Mouse (Mus musculus) MEL (cell line): Measurements from ENCODE around the gene Ercc6l2. TPM values are rescaled to one million over a fixed set of nuclear protein-coding genes. Genes with fewer than 3 reads are reported as not detected.

Experiments used
- DNase-seq: peaks from one replicate; pipeline ENCODE4 v3.0.0; 2011; ENCODE audit warnings: low read depth, low spot score
- H3K27ac ChIP-seq: 2 replicates; pipeline ENCODE4 v1.5.1; 2012; ENCODE audit warnings: low read depth, mild to moderate bottlenecking, control low read depth, low read length, moderate library complexity; ENCODE audit not compliant: control insufficient read depth
- H3K27me3 ChIP-seq, 2 experiments: fragments of 150-350 bp in 1 of 2; sonication (generic) in 1 of 2; 2 replicates each; pipeline ENCODE4 v1.6.1; 2012; ENCODE audit warnings: low read length in 2 of 2, mild to moderate bottlenecking in 2 of 2, improper control_type of control experiment in 1 of 2, moderate library complexity in 1 of 2; ENCODE audit not compliant: insufficient read depth in 2 of 2, control insufficient read depth in 1 of 2
- H3K36me3 ChIP-seq, 2 experiments: 2 replicates each; pipeline ENCODE4 v1.6.1; 2012 to 2014; ENCODE audit warnings: low read length in 2 of 2, improper control_type of control experiment in 1 of 2, inconsistent platforms in 1 of 2, mild to moderate bottlenecking in 1 of 2; ENCODE audit not compliant: insufficient read depth in 2 of 2, control insufficient read depth in 1 of 2
- H3K4me1 ChIP-seq, 2 experiments: fragments of 150-350 bp in 1 of 2; sonication (generic) in 1 of 2; 2 replicates each; pipeline ENCODE4 v1.6.1; 2012; ENCODE audit warnings: low read length in 2 of 2, improper control_type of control experiment in 1 of 2, mild to moderate bottlenecking in 1 of 2; ENCODE audit not compliant: insufficient read depth in 2 of 2, control insufficient read depth in 1 of 2
- H3K4me3 ChIP-seq, 2 experiments: fragments of 150-350 bp in 1 of 2; sonication (generic) in 1 of 2; 2 replicates each; pipeline ENCODE4 v1.5.1; 2012; ENCODE audit warnings: low read depth in 2 of 2, low read length in 2 of 2, mild to moderate bottlenecking in 2 of 2, moderate library complexity in 2 of 2, control low read depth in 1 of 2, improper control_type of control experiment in 1 of 2; ENCODE audit not compliant: control insufficient read depth in 1 of 2, insufficient read depth in 1 of 2
- H3K79me2 ChIP-seq: 2 replicates; pipeline ENCODE4 v1.6.1; 2012; ENCODE audit warnings: mild to moderate bottlenecking, low read length, moderate library complexity; ENCODE audit not compliant: control insufficient read depth, poor library complexity, insufficient read depth
- H3K9ac ChIP-seq: 2 replicates; pipeline ENCODE4 v1.6.1; 2012; ENCODE audit warnings: low read depth, mild to moderate bottlenecking, control low read depth, low read length, moderate library complexity; ENCODE audit not compliant: control insufficient read depth, poor library complexity, severe bottlenecking
- H3K9me3 ChIP-seq: fragments of 150-350 bp; sonication (generic); replicated peaks from 2 replicates; pipeline ENCODE4 v1.6.1; 2012; ENCODE audit warnings: mild to moderate bottlenecking, low read length, improper control_type of control experiment, moderate library complexity; ENCODE audit not compliant: insufficient read depth
- BHLHE40 ChIP-seq: IDR thresholded peaks from 2 replicates; pipeline ENCODE4 v1.6.1; 2012; ENCODE audit warnings: low read depth, mild to moderate bottlenecking, inconsistent platforms, low read length, improper control_type of control experiment, borderline replicate concordance
- CHD1 ChIP-seq: IDR thresholded peaks from 2 replicates; pipeline ENCODE4 v1.6.1; 2012; ENCODE audit warnings: low read depth, mild to moderate bottlenecking, inconsistent platforms, low read length, improper control_type of control experiment
- CTCF ChIP-seq, 3 experiments: IDR thresholded peaks in 2 of 3; conservative IDR thresholded peaks in 1 of 3; 2 replicates each; pipeline ENCODE4 v1.5.1; 2011 to 2012; ENCODE audit warnings: low read length in 3 of 3, low read depth in 2 of 3, mild to moderate bottlenecking in 2 of 3, improper control_type of control experiment in 1 of 3, inconsistent platforms in 1 of 3, mixed read lengths in 1 of 3, moderate library complexity in 1 of 3; ENCODE audit not compliant: control insufficient read depth in 1 of 3, insufficient read depth in 1 of 3, poor library complexity in 1 of 3, severe bottlenecking in 1 of 3
- EP300 ChIP-seq, 2 experiments: IDR thresholded peaks; 2 replicates each; pipeline ENCODE4 v1.6.1; 2011; ENCODE audit warnings: improper control_type of control experiment in 2 of 2, low read length in 2 of 2, low read depth in 1 of 2, mild to moderate bottlenecking in 1 of 2
- GABPA ChIP-seq: IDR thresholded peaks from 2 replicates; pipeline ENCODE4 v1.6.1; 2012; ENCODE audit warnings: low read depth, mild to moderate bottlenecking, inconsistent platforms, low read length, improper control_type of control experiment, moderate library complexity
- JUND ChIP-seq: IDR thresholded peaks from 2 replicates; pipeline ENCODE4 v1.6.1; 2011; ENCODE audit warnings: low read depth, mild to moderate bottlenecking, improper control_type of control experiment, low read length
- MAX ChIP-seq: IDR thresholded peaks from 2 replicates; pipeline ENCODE4 v1.6.1; 2011; ENCODE audit warnings: low read length, improper control_type of control experiment
- MAZ ChIP-seq: IDR thresholded peaks from 2 replicates; pipeline ENCODE4 v1.6.1; 2012; ENCODE audit warnings: low read depth, mild to moderate bottlenecking, inconsistent platforms, low read length, improper control_type of control experiment
- MEF2A ChIP-seq: IDR thresholded peaks from 2 replicates; pipeline ENCODE4 v1.6.1; 2014; ENCODE audit warnings: low read depth, mild to moderate bottlenecking, inconsistent platforms, low read length, improper control_type of control experiment; ENCODE audit not compliant: poor library complexity, insufficient replicate concordance, severe bottlenecking; ENCODE audit errors: extremely low read depth
- MXI1 ChIP-seq: IDR thresholded peaks from 2 replicates; pipeline ENCODE4 v1.6.1; 2011; ENCODE audit warnings: mild to moderate bottlenecking, low read depth, low read length, improper control_type of control experiment
- POLR2AphosphoS5 ChIP-seq: IDR thresholded peaks from 2 replicates; pipeline ENCODE4 v1.6.1; 2012; ENCODE audit warnings: low read depth, borderline replicate concordance, mild to moderate bottlenecking, inconsistent platforms, low read length, moderate library complexity, mixed read lengths
- RAD21 ChIP-seq: IDR thresholded peaks from 2 replicates; pipeline ENCODE4 v1.6.1; 2011; ENCODE audit warnings: mild to moderate bottlenecking, low read depth, low read length, improper control_type of control experiment
- RCOR1 ChIP-seq: IDR thresholded peaks from 2 replicates; pipeline ENCODE4 v1.6.1; 2012; ENCODE audit warnings: low read depth, mild to moderate bottlenecking, inconsistent platforms, low read length, improper control_type of control experiment
- SIN3A ChIP-seq: IDR thresholded peaks from 2 replicates; pipeline ENCODE4 v1.6.1; 2012; ENCODE audit warnings: low read length, improper control_type of control experiment, inconsistent platforms
- TBP ChIP-seq: IDR thresholded peaks from 2 replicates; pipeline ENCODE4 v1.8.0; 2011; ENCODE audit warnings: low read depth, low read length, improper control_type of control experiment
- TCF12 ChIP-seq: IDR thresholded peaks from 2 replicates; pipeline ENCODE4 v1.6.1; 2014; ENCODE audit warnings: low read depth, mild to moderate bottlenecking, inconsistent platforms, low read length, improper control_type of control experiment, moderate library complexity
- UBTF ChIP-seq: IDR thresholded peaks from 2 replicates; pipeline ENCODE4 v1.6.1; 2012; ENCODE audit warnings: low read depth, mild to moderate bottlenecking, inconsistent platforms, low read length, improper control_type of control experiment, moderate library complexity, borderline replicate concordance; ENCODE audit not compliant: insufficient read depth
- USF1 ChIP-seq: IDR thresholded peaks from 2 replicates; pipeline ENCODE4 v1.6.1; 2014; ENCODE audit warnings: low read depth, mild to moderate bottlenecking, inconsistent platforms, low read length, improper control_type of control experiment, moderate library complexity
- USF2 ChIP-seq, 2 experiments: IDR thresholded peaks; 2 replicates each; pipeline ENCODE4 v1.6.1; 2011 to 2012; ENCODE audit warnings: improper control_type of control experiment in 2 of 2, low read length in 2 of 2, borderline replicate concordance in 1 of 2, inconsistent platforms in 1 of 2, low read depth in 1 of 2, mild to moderate bottlenecking in 1 of 2; ENCODE audit not compliant: insufficient read depth in 1 of 2
- ZC3H11A ChIP-seq: IDR thresholded peaks from 2 replicates; pipeline ENCODE4 v1.6.1; 2012; ENCODE audit warnings: low read depth, mild to moderate bottlenecking, inconsistent platforms, low read length, improper control_type of control experiment
- ZKSCAN1 ChIP-seq: IDR thresholded peaks from 2 replicates; pipeline ENCODE4 v1.6.1; 2012; ENCODE audit warnings: low read depth, mild to moderate bottlenecking, inconsistent platforms, low read length, improper control_type of control experiment, moderate library complexity
- ZMIZ1 ChIP-seq: IDR thresholded peaks from 2 replicates; pipeline ENCODE4 v1.6.1; 2012; ENCODE audit warnings: low read depth, mild to moderate bottlenecking, inconsistent platforms, low read length, improper control_type of control experiment, moderate library complexity
- polyA plus RNA-seq, 2 experiments: library from polyadenylated mRNA; stranded (reverse) in 1 of 2; unstranded in 1 of 2; fragments of >175 nt in 1 of 2; fragments of >200 nt in 1 of 2; gene quantifications; 2 replicates each; pipeline versions ENCODE4 v1.2.1 to v1.2.4; 2012; ENCODE audit warnings: low replicate concordance in 2 of 2, low read depth in 1 of 2; ENCODE audit not compliant: insufficient read length in 2 of 2, insufficient read depth in 1 of 2, missing spikeins in 1 of 2
- total RNA-seq: library from RNA; depleted of rRNA; stranded (reverse); fragments of 300-350 nt; gene quantifications from 2 replicates; pipeline ENCODE4 v1.2.3, GENCODE M21; 2012

Ercc6l2 gene
- total and polyA plus RNA-seq, 3 experiments = 15.6 to 61.7 (median 19.4) TPM

- peaks cover 0 to 6% of the 10 kb centered on the region in 2 experiments; a peak in 2 of 4 replicates for H3K36me3 ChIP-seq
- TF ChIP-seq USF2 (IDR thresholded peaks at IDR 0.05; ENCODE audit: borderline replicate concordance in 1 of 2, insufficient read depth in 1 of 2, low read depth in 1 of 2, low read length in 2 of 2) (no peak), SIN3A (no peak), TCF12 (no peak), MAZ (no peak), MXI1 (no peak), UBTF (no peak), POLR2AphosphoS5 (no peak), USF1 (no peak), RCOR1 (no peak), MEF2A (no peak), ZMIZ1 (no peak), ZC3H11A (no peak), RAD21 (no peak), CTCF (IDR thresholded peaks at IDR 0.05 in 2 of 3, conservative IDR thresholded peaks at IDR 0.05 in 1 of 3; ENCODE audit: control insufficient read depth in 1 of 3, insufficient read depth in 1 of 3, low read depth in 2 of 3, low read length in 3 of 3, poor library complexity in 1 of 3, severe bottlenecking in 1 of 3) (no peak), ZKSCAN1 (no peak), BHLHE40 (no peak), JUND (no peak), EP300 (IDR thresholded peaks at IDR 0.05; ENCODE audit: low read depth in 1 of 2, low read length in 2 of 2) (no peak), MAX (no peak)
- TF ChIP-seq, all 39 proteins: peak for 0
- Histone ChIP-seq H3K9me3 (no peaks in the 10 kb centered on the region), H3K9ac (no peak overlapping the region), H3K4me1 (peaks cover 10 to 15% of the 10 kb centered on the region in 2 experiments), H3K27ac (no peak overlapping the region), H3K79me2 (no peaks in the 10 kb centered on the region), H3K27me3 (no peaks in the 10 kb centered on the region), H3K4me3 (no peak overlapping the region)
- DNase-seq = no peak
Observed at GRCm38 (mm10) chr13:63907437-63907836, 92.4 kb downstream of the Ercc6l2 start.

DNA sequence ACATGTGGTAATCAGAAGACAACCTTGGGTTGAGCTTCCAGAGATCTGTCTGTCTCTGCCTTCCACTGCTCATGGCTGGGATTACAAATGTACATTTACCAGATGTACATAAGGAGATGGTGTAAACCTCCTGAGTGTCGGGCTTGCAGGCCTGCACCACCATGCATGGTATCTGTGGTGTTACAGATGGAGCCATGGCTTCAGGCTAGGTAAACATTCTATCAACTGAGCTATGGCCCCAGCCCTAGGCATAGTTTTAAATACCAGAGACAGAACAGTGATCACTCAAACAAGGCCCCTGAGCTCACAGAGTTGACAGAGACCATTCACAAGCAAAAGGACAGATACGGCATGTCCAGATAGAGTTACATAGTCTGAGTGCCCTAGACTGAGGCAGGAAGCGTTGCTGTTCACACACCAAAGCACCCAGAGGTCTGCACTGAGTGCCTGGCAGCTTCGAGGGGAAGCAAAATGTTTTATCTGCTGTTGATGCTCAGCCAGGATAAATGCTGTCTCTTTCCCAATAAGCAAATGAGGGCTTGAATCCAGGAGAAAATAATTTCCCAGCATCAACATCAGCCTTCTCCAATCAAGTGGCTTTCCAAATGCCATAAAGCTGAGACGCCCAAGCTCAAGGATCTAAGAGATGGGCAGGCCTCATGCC lies 95.2 kb downstream of the Ercc6l2 start:
- Histone ChIP-seq H3K4me3 (no peak overlapping the region), H3K9ac (no peak overlapping the region), H3K36me3 (peaks cover 0 to 4% of the 10 kb centered on the region in 2 experiments; a peak in 2 of 4 replicates), H3K27ac (no peak overlapping the region), H3K79me2 (no peaks in the 10 kb centered on the region), H3K4me1 (peaks cover 13 to 24% of the 10 kb centered on the region in 2 experiments), H3K27me3 (no peaks in the 10 kb centered on the region), H3K9me3 (no peaks in the 10 kb centered on the region)
- no peak for DNase-seq
- TF ChIP-seq GABPA = no peak
- TF ChIP-seq USF1 = no peak
- TF ChIP-seq TBP = no peak
- no peak for TF ChIP-seq CHD1
